Mouse (Mus musculus) erythroblast, embryonic 14.5 days (primary cell): ENCODE results near the gene Pmvk. TPM values are rescaled to one million over a fixed set of nuclear protein-coding genes. Genes with fewer than 3 reads are reported as not detected.

Experiments used
- H3K27me3 ChIP-seq: 2 replicates; pipeline ENCODE4 v1.6.1; 2012; ENCODE audit warnings: inconsistent platforms; ENCODE audit not compliant: control insufficient read depth
- H3K36me3 ChIP-seq: 2 replicates; pipeline ENCODE4 v1.6.1; 2012; ENCODE audit warnings: mild to moderate bottlenecking, inconsistent platforms; ENCODE audit not compliant: control insufficient read depth
- H3K4me1 ChIP-seq: 2 replicates; pipeline ENCODE4 v1.6.1; 2012; ENCODE audit warnings: inconsistent platforms; ENCODE audit not compliant: control insufficient read depth
- H3K4me3 ChIP-seq: replicated peaks from 2 replicates; pipeline ENCODE3; 2012; ENCODE audit warnings: moderate library complexity, mild to moderate bottlenecking, inconsistent platforms
- H3K9me3 ChIP-seq: 2 replicates; pipeline ENCODE4 v1.6.1; 2012; ENCODE audit warnings: low read length, inconsistent platforms, mixed read lengths; ENCODE audit not compliant: control insufficient read depth
- GATA1 ChIP-seq: IDR thresholded peaks from 2 replicates; pipeline ENCODE4 v1.6.1; 2012; ENCODE audit warnings: low read length, inconsistent platforms, mixed read lengths
- TAL1 ChIP-seq: IDR thresholded peaks from 3 replicates; pipeline ENCODE4 v1.6.1; 2012; ENCODE audit warnings: low read length, inconsistent platforms, mixed read lengths
- polyA plus RNA-seq: library from polyadenylated mRNA; stranded (reverse); fragments of >175 nt; gene quantifications from 2 replicates; pipeline ENCODE4 v1.2.3, GENCODE M21; 2012

The Pmvk gene
- polyA plus RNA-seq, result 1.3 and 1.4 TPM in 2 replicates

DNA sequence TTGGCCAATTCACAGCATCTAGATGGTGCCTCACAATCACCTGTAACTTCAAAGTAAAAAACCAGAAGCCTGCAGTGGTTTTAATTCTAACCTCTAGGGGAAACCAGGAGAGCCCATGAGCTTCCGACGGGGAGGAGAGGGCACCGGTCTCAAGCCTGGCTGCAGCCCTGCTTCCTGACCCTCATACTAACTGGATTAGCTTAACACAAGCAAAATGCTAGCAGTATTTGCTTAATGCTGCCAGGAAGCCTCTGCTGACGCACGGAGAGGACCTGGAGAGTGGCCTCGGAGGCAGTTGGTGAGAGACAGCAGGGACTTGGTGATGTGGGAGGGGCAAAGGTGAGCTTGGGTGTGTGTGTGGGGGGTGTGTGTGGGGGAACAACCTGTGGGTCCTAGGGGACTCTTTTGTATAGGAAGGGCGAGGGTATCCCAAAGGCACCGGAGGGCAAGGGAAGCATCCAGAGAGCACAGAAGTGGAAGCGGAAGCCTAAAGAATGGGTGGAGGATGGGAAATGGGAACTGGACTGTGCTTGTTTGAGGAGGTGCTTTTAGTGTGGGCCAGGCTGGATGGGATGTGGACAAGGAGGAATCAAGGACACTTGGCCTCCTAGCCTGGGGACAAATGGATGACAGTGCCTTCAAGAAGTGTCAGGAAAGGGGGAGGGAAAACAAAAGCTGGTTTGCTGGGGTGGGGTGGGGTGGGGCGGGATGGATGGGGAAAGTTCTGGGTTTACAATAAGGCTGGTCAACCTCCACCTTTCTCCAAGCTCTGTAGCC lies at the start of gene Pmvk:
Gene Pmvk (plus strand): TSS at position 141 of the 777 bp plus-strand sequence.
- TF ChIP-seq TAL1 (no peak), GATA1 (no peak)
- H3K36me3 ChIP-seq, result no peaks in the 10 kb centered on the region
- H3K9me3 ChIP-seq, result no peaks in the 10 kb centered on the region
- H3K27me3 ChIP-seq, result no peaks in the 10 kb centered on the region
- no peak within 1 kb of the TSS for H3K4me3 ChIP-seq
- peaks cover 55% of the 10 kb centered on the region for H3K4me1 ChIP-seq

DNA sequence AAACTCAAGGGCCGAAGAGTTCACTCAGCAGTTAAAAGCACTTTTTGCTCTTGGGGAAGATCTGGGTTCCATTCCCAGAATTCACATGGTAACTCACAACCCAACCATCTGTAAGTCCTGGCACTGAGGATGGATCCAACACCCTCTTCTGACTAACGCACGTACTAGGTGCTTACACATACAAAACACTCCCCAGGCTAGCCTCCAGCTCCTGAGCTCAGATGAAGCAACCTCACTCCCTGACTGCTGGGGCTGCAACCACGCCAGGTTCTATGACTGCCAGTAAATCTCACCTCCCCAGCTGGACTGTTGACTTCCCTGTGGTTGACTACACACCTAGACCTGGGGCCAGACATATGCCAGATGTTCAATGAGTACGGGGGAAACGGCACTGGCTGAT lies 47.5 kb upstream of the Pmvk start:
- no peaks in the 10 kb centered on the region for H3K27me3 ChIP-seq
- H3K4me1 ChIP-seq, result peaks cover 26% of the 10 kb centered on the region
- H3K9me3 ChIP-seq, result no peaks in the 10 kb centered on the region
- H3K4me3 ChIP-seq, result no peak overlapping the region
- TF ChIP-seq TAL1 (no peak), GATA1 (no peak)
- peaks cover 61% of the 10 kb centered on the region for H3K36me3 ChIP-seq

DNA sequence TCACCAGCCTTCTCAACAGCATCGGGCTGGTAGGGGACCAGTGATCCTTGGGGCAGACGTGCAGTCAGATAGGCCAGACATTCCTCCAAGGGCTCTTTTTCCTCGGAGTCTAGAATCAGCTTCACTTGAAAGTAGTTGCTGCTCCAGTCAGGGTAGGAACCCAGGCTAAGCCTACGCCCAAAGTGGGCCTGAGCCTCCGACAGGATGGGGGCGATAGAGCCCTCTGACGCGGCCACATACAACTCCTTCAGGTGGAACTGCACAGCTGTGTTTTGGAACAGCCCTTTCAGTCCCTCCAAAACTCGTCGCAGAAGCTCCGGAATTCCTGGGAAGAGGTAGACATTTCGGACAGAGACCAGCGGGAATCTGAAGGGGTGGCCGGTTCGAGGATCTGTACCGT lies 45.9 kb upstream of the Pmvk start:
- Histone ChIP-seq H3K36me3 (peaks cover 51% of the 10 kb centered on the region), H3K4me3 (no peak overlapping the region), H3K4me1 (peaks cover 33% of the 10 kb centered on the region), H3K9me3 (no peaks in the 10 kb centered on the region), H3K27me3 (no peaks in the 10 kb centered on the region)
- TF ChIP-seq TAL1, result no peak
- TF ChIP-seq GATA1, result no peak

DNA sequence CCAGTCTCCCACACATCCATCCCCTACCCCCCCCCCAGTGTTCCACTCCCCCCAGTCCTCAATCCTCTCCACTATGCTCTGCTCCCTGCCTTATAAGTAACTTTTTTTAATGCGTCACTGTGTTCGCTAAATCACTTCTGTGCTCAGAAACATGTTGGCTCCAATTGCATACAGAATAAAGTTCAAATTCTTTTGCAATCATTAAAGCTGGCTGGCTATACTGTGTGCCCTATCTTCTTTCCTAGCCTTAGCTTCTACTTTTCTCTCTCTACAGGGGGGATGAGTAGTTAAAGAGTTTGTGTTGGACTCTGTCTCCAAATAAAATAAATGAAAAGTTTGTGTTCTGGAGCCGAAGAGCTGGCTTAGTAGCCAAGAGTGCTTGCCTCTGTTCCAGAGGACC lies 44.6 kb upstream of the Pmvk start:
- Histone ChIP-seq H3K4me3 (no peak overlapping the region), H3K4me1 (peaks cover 33% of the 10 kb centered on the region), H3K9me3 (peaks cover under 1% of the 10 kb centered on the region; the same call in 1 of the 2 replicates), H3K36me3 (peaks cover 53% of the 10 kb centered on the region), H3K27me3 (no peaks in the 10 kb centered on the region)
- no peak for TF ChIP-seq TAL1
- no peak for TF ChIP-seq GATA1

DNA sequence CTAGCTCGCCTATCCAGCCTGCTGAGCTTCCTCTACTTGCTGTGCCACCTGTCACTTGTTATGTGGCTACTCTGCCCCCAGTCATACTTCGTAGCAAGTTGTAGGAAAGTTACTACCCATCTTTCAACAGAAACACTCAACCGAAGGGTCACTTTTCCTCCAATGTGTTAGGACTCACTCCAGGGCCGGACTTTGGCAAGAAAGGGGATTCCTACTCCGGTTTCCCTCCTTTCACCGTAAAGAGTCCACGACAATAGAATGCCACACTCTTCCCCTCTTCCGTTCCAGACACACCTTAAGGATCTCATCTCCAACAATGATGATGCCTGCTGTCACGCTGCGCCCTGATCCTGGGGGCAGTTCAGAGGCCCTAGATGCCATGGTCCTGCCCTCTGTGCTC lies 43.5 kb upstream of the Pmvk start:
- H3K27me3 ChIP-seq, result no peaks in the 10 kb centered on the region
- TF ChIP-seq TAL1 (no peak), GATA1 (no peak)
- peaks cover 33% of the 10 kb centered on the region for H3K4me1 ChIP-seq
- H3K9me3 ChIP-seq, result peaks cover 3% of the 10 kb centered on the region
- peaks cover 55% of the 10 kb centered on the region for H3K36me3 ChIP-seq
- peak overlapping the region; percentile 77 for H3K4me3 ChIP-seq

DNA sequence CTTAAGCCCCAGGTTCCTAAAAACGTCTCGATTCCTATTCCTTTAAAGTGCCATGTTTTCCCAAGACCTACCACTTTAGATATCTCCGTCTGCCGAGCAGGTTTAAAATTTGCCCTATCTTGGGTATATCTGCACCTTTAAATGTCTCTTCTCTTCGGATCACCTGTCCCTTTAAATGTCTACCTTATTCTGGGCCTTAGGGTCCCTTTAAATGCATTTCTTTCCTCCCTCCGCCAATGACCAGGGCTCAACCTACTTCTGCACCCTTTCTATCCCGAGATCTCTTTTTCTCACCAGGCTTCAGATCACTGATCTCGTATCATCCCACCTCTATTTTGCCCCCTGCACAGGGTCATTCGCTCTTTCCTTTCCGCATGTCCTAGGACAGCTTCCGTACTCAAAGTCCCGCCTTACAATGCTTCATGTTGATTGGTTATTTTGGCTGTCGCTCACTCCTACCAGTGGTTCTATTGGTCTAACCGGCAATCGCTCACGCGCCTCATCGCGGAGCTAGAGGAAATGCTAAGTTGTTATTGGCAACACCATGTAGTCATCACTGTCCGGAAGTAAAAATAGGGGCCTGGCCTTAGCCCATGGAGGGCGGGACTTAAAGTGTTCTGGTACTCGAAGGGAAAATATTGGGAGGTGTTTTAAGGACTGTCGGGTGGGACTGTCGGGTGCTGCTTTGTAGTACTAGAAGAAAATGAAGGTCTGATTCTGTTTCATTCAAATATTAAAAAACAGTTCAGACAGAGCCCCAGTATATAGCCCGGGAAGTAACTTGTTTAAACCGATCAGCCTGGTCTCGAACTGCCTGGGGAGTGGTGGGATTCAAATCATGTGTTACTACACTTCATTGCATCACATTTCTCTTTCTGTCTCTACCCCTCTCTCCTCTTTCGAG lies 42.6 kb upstream of the Pmvk start, which contains the start of gene Flad1:
Gene Flad1 (minus strand): TSS at position 381 of the 904 bp plus-strand sequence.
- peaks cover 42% of the 10 kb centered on the region for H3K4me1 ChIP-seq
- H3K27me3 ChIP-seq, result no peaks in the 10 kb centered on the region
- TF ChIP-seq GATA1 (no peak), TAL1 (no peak)
- peaks cover 61% of the 10 kb centered on the region for H3K36me3 ChIP-seq
- H3K9me3 ChIP-seq, result peaks cover 3% of the 10 kb centered on the region
- H3K4me3 ChIP-seq, result peak within 1 kb of the TSS; percentile 77

DNA sequence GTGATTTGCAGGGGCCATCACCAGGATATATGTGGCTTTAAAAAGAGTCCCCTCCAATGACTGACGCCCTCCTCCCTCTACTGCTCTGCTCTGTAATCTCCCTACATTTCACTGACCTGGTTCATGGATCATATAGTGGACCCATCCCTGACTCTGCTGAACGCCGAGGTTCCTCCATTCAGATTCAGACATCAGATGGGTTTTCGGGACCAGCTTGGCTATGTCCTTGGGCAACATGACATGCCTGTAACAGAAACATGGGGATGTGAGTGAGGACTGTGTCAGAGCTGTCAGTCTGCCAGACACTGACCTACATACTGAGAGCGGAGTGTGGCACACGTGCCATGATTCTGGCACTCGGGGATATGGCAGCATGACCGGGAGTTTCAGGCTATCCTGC lies 38.2 kb upstream of the Pmvk start:
- Histone ChIP-seq H3K27me3 (no peaks in the 10 kb centered on the region), H3K4me3 (peak overlapping the region; percentile 96), H3K36me3 (peaks cover 46% of the 10 kb centered on the region), H3K4me1 (peaks cover 48% of the 10 kb centered on the region), H3K9me3 (peaks cover 3% of the 10 kb centered on the region)
- no peak for TF ChIP-seq GATA1
- no peak for TF ChIP-seq TAL1

DNA sequence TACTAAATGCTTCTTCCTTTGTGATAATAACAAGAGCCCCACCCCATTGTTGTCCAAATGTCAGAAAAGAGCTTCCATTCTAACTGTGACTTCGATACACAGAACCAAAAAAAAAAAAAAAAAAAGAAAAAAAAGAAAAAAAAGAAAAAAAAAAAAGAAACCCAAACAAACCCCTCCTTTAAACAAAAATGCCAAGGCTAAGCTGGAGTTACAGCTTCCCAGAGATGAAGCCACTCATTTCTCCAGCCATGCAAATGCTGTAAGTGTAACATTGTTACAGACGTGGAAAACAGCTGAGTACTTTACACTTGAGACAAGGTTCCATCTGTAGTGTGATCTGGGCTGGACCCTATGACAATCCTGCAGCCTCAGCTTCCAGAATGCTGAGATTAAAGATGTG lies 37.2 kb upstream of the Pmvk start:
- Histone ChIP-seq H3K36me3 (peaks cover 51% of the 10 kb centered on the region), H3K27me3 (no peaks in the 10 kb centered on the region), H3K4me3 (peak overlapping the region; percentile 96), H3K4me1 (peaks cover 52% of the 10 kb centered on the region), H3K9me3 (peaks cover 3% of the 10 kb centered on the region)
- TF ChIP-seq GATA1 (no peak), TAL1 (no peak)

DNA sequence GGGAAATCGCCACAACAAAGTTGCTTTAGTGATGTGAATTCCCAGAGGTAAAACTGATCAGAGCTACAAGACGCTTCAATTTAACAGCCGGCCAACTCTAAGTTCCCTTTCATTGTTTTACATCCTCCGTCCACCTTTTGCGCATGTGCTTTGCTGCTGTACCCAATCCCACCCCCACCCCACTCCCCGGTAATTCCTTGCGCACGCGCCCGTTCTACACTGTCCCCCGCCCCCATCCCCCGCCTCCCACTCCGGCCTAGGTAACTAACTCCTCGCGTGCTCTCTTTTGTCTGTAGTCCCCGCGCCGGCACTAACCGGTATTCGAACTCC lies 36.5 kb upstream of the Pmvk start:
- Histone ChIP-seq H3K36me3 (peaks cover 57% of the 10 kb centered on the region), H3K9me3 (peaks cover 3% of the 10 kb centered on the region), H3K27me3 (no peaks in the 10 kb centered on the region), H3K4me1 (peaks cover 53% of the 10 kb centered on the region), H3K4me3 (peak overlapping the region; percentile 96)
- TF ChIP-seq TAL1 (no peak), GATA1 (no peak)
